Mouse (Mus musculus) hindbrain, embryonic 14.5 days (tissue): ENCODE measurements at regions not wholly inside any gene's neighbourhood (a gene's known extent, or its start where the extent isn't known, plus 50 kb on each side); places are given as distances from the start of the nearest gene placed in this dataset. TPM values are rescaled to one million over a fixed set of nuclear protein-coding genes. Genes with fewer than 3 reads are reported as not detected.

ENCODE experiments used
- ATAC-seq: fragments of 200-750 bp; cut with Nextera tagmentation; 2 replicates; pipeline ENCODE4 v1.8.0; 2017; ENCODE audit warnings: moderate number of reproducible peaks, mild to moderate bottlenecking, moderate TSS enrichment, moderate library complexity; ENCODE audit not compliant: low FRiP score
- DNase-seq: peaks from one replicate; pipeline ENCODE4 v3.0.0-alpha.2; 2015; ENCODE audit warnings: low spot score
- H3K27ac ChIP-seq: fragments of 300-500 bp; sonication (generic); 2 replicates; pipeline ENCODE4 v1.5.1; 2014; ENCODE audit warnings: mild to moderate bottlenecking, moderate library complexity
- H3K27me3 ChIP-seq: fragments of 300-500 bp; sonication (generic); 2 replicates; pipeline ENCODE4 v1.6.1; 2014; ENCODE audit warnings: mild to moderate bottlenecking, low read length, mixed read lengths; ENCODE audit not compliant: control insufficient read depth, insufficient read depth
- H3K36me3 ChIP-seq: fragments of 300-500 bp; sonication (generic); replicated peaks from 2 replicates; pipeline ENCODE4 v1.6.1; 2014; ENCODE audit not compliant: control insufficient read depth, insufficient read depth
- H3K4me1 ChIP-seq: fragments of 300-500 bp; sonication (generic); replicated peaks from 2 replicates; pipeline ENCODE4 v1.6.1; 2014; ENCODE audit warnings: antibody characterized with exemption, low read length, mixed read lengths; ENCODE audit not compliant: control insufficient read depth, insufficient read depth
- H3K4me2 ChIP-seq: fragments of 300-500 bp; sonication (generic); replicated peaks from 2 replicates; pipeline ENCODE4 v1.6.1; 2014; ENCODE audit warnings: mild to moderate bottlenecking, moderate library complexity
- H3K4me3 ChIP-seq: fragments of 300-500 bp; sonication (generic); replicated peaks from 2 replicates; pipeline ENCODE4 v1.5.1; 2014; ENCODE audit warnings: mild to moderate bottlenecking, low read length
- H3K9ac ChIP-seq: fragments of 300-500 bp; sonication (generic); 2 replicates; pipeline ENCODE4 v1.6.1; 2014
- H3K9me3 ChIP-seq: fragments of 300-500 bp; sonication (generic); 2 replicates; pipeline ENCODE4 v1.6.1; 2016; ENCODE audit warnings: low read length; ENCODE audit not compliant: control insufficient read depth
- WGBS: fragments of 180-500 bp; shearing (Covaris S2); extraction: QIAGEN DNeasy Blood & Tissue Kit; methylation state at CpG from one replicate; pipeline ENCODE4 v1.1.7; 2014; 5-methylcytosine and 5-hydroxymethylcytosine counted together
- microRNA-seq: library from miRNA; unstranded; fragments of <30 nt; microRNA quantifications from one replicate; pipeline ENCODE4, GENCODE M21; 2016

DNA sequence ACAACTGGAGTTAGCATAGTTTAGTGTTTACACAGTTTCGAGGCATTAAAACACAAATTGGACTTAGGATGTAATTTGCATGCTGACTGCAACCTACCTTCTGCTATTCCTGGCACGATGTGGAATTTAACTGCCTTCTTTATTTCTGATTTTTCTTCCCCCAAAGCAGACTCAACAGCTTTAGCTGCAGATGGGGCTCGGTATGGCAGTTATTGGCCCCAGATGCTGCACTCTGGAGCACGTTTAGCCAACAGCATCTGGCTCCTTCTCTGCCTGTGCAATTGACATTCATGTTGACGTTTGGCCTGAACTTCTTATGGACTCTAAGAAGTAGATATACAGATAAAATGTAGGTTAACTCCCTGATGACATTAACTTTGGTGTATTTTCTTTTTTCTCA lies 625.8 kb upstream of the Gm597 start:
- Histone ChIP-seq H3K36me3 (no peaks in the 10 kb centered on the region), H3K27me3 (no peaks in the 10 kb centered on the region), H3K9me3 (no peaks in the 10 kb centered on the region), H3K4me2 (no peak overlapping the region), H3K4me1 (no peaks in the 10 kb centered on the region), H3K4me3 (no peak overlapping the region), H3K27ac (no peak overlapping the region), H3K9ac (no peak overlapping the region)
- DNase-seq (no peak), ATAC-seq (no peak)
- WGBS: 69% methylated on average over 5 of the region's 5 CpGs

GRCm38 (mm10) chr1:29404139-29404538 lies 624.1 kb upstream of the Gm597 start:
- Histone ChIP-seq H3K4me2 (no peak overlapping the region), H3K4me1 (no peaks in the 10 kb centered on the region), H3K27ac (no peak overlapping the region), H3K9ac (no peak overlapping the region), H3K27me3 (no peaks in the 10 kb centered on the region), H3K36me3 (no peaks in the 10 kb centered on the region), H3K9me3 (no peaks in the 10 kb centered on the region), H3K4me3 (no peak overlapping the region)
- DNase-seq (no peak), ATAC-seq (peak; percentile 34; the same call in 1 of the 2 replicates)
- WGBS: 78% methylated on average over 6 of the region's 6 CpGs

DNA sequence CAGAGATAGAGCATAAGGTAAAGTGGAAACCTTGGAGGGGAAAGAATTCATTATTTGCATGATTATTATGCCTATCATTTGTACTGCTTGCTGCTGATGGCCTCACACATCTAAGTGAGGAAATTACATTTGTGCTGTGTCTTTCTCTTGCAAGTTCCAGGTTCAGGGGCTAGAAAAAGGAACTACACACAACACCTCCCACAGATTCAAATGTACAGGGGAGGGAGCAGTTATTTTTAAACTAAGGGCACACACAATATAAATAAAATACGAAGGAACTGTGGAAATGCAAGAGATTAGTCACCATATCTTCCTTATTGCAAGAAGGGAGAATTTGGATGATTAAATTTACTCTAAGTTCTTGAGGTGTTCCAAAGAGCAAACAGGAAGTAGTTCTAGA lies 583.7 kb upstream of the Gm597 start:
- 67% methylated on average over 1 of the region's 1 CpGs for WGBS

GRCm38 (mm10) chr1:29341587-29341986 lies 561.5 kb upstream of the Gm597 start:
- Histone ChIP-seq H3K27ac (no peak overlapping the region), H3K4me1 (0 out of 2 replicates have a peak, but pooled peaks cover 4% of the 10 kb centered on the region), H3K4me2 (no peak overlapping the region), H3K9ac (no peak overlapping the region), H3K4me3 (no peak overlapping the region), H3K9me3 (no peaks in the 10 kb centered on the region), H3K27me3 (no peaks in the 10 kb centered on the region), H3K36me3 (no peaks in the 10 kb centered on the region)
- DNase-seq (no peak), ATAC-seq (no peak)
- WGBS: 12% methylated on average over 2 of the region's 2 CpGs

More for the DNA sequence above, 583.7 kb upstream of the Gm597 start:
- H3K27ac ChIP-seq: no peak overlapping the region
- DNase-seq: no peak
- no peak overlapping the region for H3K9ac ChIP-seq
- H3K4me2 ChIP-seq: no peak overlapping the region
- no peaks in the 10 kb centered on the region for H3K36me3 ChIP-seq
- no peak overlapping the region for H3K4me3 ChIP-seq
- no peak for ATAC-seq
- H3K4me1 ChIP-seq: no peaks in the 10 kb centered on the region
- H3K27me3 ChIP-seq: no peaks in the 10 kb centered on the region
- H3K9me3 ChIP-seq: no peaks in the 10 kb centered on the region

DNA sequence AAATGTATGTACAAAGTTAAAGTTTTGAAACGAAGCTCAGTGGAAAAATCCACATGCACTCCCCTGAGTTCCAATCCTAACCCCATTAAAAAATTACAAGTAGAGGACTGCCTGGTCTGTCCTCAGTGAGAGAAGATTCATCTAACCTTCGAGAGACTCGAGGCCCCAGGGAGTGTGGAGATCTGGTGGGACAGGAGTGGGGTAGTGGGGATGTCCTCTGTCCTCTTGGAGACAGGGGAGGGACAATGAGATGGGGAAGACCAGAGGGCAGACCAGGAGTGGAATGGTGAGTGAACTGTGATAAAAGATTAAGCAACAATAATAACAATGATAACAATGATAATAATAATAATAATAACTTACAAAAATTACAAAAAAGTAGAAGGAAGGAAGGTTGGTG lies 560.9 kb upstream of the Gm597 start:
- 0 out of 2 replicates have a peak, but pooled peaks cover 4% of the 10 kb centered on the region for H3K4me1 ChIP-seq
- H3K4me3 ChIP-seq: no peak overlapping the region
- H3K9me3 ChIP-seq: no peaks in the 10 kb centered on the region
- DNase-seq: no peak
- no peak overlapping the region for H3K27ac ChIP-seq
- ATAC-seq: no peak
- H3K9ac ChIP-seq: no peak overlapping the region
- 71% methylated on average over 3 of the region's 3 CpGs for WGBS
- no peaks in the 10 kb centered on the region for H3K36me3 ChIP-seq
- no peaks in the 10 kb centered on the region for H3K27me3 ChIP-seq
- no peak overlapping the region for H3K4me2 ChIP-seq

DNA sequence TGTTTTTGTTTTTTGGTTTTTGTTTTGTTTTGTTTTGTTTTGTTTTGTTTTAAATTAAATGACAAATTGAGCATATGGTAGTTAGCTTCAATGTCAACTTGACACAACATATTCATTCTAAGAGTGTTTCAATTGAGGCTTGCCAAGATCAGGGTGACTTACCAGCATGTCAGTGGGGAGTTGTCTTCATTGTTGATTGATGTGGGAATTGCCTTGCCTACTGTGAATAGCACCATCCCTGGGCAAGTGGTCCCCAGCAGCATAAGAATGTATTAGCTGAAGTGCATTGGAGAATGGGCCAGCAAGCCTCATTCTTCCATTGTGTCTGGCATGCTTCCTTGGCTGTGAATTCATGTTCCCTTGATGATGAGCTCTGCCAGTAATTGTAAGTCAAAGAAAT lies 548.9 kb upstream of the Gm597 start:
- H3K27ac ChIP-seq: no peak overlapping the region
- no peaks in the 10 kb centered on the region for H3K4me1 ChIP-seq
- no peak overlapping the region for H3K9ac ChIP-seq
- ATAC-seq: peak; percentile 73; the same call in 1 of the 2 replicates
- no peaks in the 10 kb centered on the region for H3K36me3 ChIP-seq
- no peak overlapping the region for H3K4me2 ChIP-seq
- no peaks in the 10 kb centered on the region for H3K27me3 ChIP-seq
- no peaks in the 10 kb centered on the region for H3K9me3 ChIP-seq
- no peak overlapping the region for H3K4me3 ChIP-seq
- DNase-seq: peak; percentile 43

Small RNAs in the stretch of these regions (microRNA-seq; reads per million reads assigned to microRNA genes)
- not detected for gene Gm23785
